Mouse (Mus musculus) midbrain, embryonic 11.5 days (tissue): ENCODE measurements around the gene Rorc. TPM values are rescaled to one million over a fixed set of nuclear protein-coding genes. Genes with fewer than 3 reads are reported as not detected.

ENCODE experiments used
- ATAC-seq: fragments of 200-750 bp; cut with Nextera tagmentation; 2 replicates; pipeline ENCODE4 v1.8.0; 2017; ENCODE audit warnings: moderate TSS enrichment, moderate library complexity; ENCODE audit not compliant: low FRiP score
- DNase-seq: peaks from one replicate; pipeline ENCODE4 v3.0.0; 2015; ENCODE audit warnings: low spot score; ENCODE audit errors: missing footprints
- H3K27ac ChIP-seq: fragments of 300-500 bp; sonication (generic); 2 replicates; pipeline ENCODE4 v1.5.1; 2014; ENCODE audit warnings: low read depth, low read length
- H3K27me3 ChIP-seq: fragments of 300-500 bp; sonication (generic); 2 replicates; pipeline ENCODE4 v1.6.1; 2014; ENCODE audit warnings: mild to moderate bottlenecking, low read length, moderate library complexity, mixed read lengths; ENCODE audit not compliant: control insufficient read depth, insufficient read depth
- H3K36me3 ChIP-seq: fragments of 300-500 bp; sonication (generic); 2 replicates; pipeline ENCODE4 v1.6.1; 2014; ENCODE audit warnings: mild to moderate bottlenecking, low read length, moderate library complexity, mixed read lengths; ENCODE audit not compliant: control insufficient read depth, insufficient read depth
- H3K4me1 ChIP-seq: fragments of 300-500 bp; sonication (generic); 2 replicates; pipeline ENCODE4 v1.6.1; 2014; ENCODE audit warnings: low read length; ENCODE audit not compliant: control insufficient read depth, insufficient read depth
- H3K4me2 ChIP-seq: fragments of 300-500 bp; sonication (generic); 2 replicates; pipeline ENCODE4 v1.6.1; 2014; ENCODE audit warnings: mild to moderate bottlenecking, moderate library complexity
- H3K4me3 ChIP-seq: fragments of 300-500 bp; sonication (generic); 2 replicates; pipeline ENCODE4 v1.5.1; 2014; ENCODE audit warnings: low read depth, low read length
- H3K9ac ChIP-seq: fragments of 300-500 bp; sonication (generic); 2 replicates; pipeline ENCODE4 v1.6.1; 2014; ENCODE audit warnings: low read length
- H3K9me3 ChIP-seq: fragments of 300-500 bp; sonication (generic); 2 replicates; pipeline ENCODE4 v1.6.1; 2016; ENCODE audit warnings: low read length; ENCODE audit not compliant: control insufficient read depth
- WGBS: fragments of 180-500 bp; shearing (Covaris S2); extraction: QIAGEN DNeasy Blood & Tissue Kit; methylation state at CpG from one replicate; pipeline ENCODE4 v1.1.7; 2014; 5-methylcytosine and 5-hydroxymethylcytosine counted together
- polyA plus RNA-seq: library from polyadenylated mRNA; unstranded; fragments of >200 nt; fragmentation: Nextera tagmentation; extraction: Ambion mirVana; gene quantifications from 2 replicates; pipeline ENCODE4 v1.2.1, GENCODE M21; 2014

Gene Rorc
- polyA plus RNA-seq, 1 experiment from 2014 or later, result 0.14 TPM

GRCm38 (mm10) chr3:94372038-94372437 is 556 bp upstream of the Rorc start:
- WGBS, result 0% methylated on average over 3 of the region's 3 CpGs
- no peak overlapping the region for H3K27ac ChIP-seq
- no peaks in the 10 kb centered on the region for H3K36me3 ChIP-seq
- no peak overlapping the region for H3K4me2 ChIP-seq
- no peak for DNase-seq
- no peak overlapping the region for H3K4me3 ChIP-seq
- peak; percentile 28; the same call in 1 of the 2 replicates for ATAC-seq
- H3K4me1 ChIP-seq, result peaks cover 14% of the 10 kb centered on the region
- no peaks in the 10 kb centered on the region for H3K27me3 ChIP-seq
- H3K9me3 ChIP-seq, result no peaks in the 10 kb centered on the region
- H3K9ac ChIP-seq, result no peak overlapping the region

DNA sequence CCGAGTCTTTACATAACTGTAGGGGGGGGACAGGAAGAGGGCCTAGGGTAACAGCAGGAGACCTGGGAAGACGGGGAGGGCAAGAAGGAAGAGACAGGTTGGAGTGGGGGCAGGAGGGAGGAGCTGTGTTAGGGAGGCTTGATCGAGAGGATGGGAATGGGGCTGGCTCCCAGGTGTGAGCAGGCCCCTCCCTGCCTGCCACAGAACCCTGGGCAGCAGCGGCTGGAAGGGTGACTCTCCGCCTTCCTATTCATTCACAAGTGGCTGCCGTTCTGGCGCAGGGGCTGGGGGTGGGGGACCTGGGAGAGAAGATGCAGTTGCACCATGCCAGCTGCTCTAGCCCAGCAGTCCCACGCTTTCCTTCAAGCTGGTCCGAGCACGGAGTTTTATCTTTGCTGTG is 496 bp downstream of the Rorc start:
- ATAC-seq (peak; percentile 43), DNase-seq (no peak)
- H3K27ac ChIP-seq, result no peak overlapping the region
- H3K4me2 ChIP-seq, result peak overlapping the region; percentile 30
- WGBS, result 4% methylated on average over 10 of the region's 10 CpGs
- no peaks in the 10 kb centered on the region for H3K27me3 ChIP-seq
- H3K9ac ChIP-seq, result peak overlapping the region; percentile 33; the same call in 1 of the 2 replicates
- H3K4me1 ChIP-seq, result peaks cover 14% of the 10 kb centered on the region
- no peaks in the 10 kb centered on the region for H3K36me3 ChIP-seq
- no peaks in the 10 kb centered on the region for H3K9me3 ChIP-seq
- H3K4me3 ChIP-seq, result no peak overlapping the region

DNA sequence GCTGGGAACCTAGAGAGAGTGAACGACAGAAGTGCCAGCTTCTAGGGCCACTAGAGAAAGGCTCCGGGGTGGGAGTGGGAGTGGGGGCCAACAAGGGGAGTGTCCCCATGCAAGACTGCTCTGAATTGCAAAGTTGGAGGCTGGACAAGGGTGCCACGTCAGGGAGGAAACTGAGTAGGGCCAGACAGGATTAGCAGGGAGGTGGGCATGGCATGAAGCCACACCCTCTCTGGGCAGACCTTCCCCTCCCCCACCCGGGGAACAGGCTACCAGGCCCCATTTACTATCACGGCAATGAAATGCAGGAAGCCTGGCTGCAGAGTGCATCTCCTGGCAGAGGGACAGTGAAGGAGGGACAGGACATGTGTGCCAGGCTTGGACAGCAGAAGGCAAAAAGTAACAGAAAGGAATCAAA is 1.0 kb downstream of the Rorc start:
- H3K4me2 ChIP-seq, result peak overlapping the region; percentile 30
- ATAC-seq, result peak; percentile 68
- H3K36me3 ChIP-seq, result no peaks in the 10 kb centered on the region
- peaks cover 14% of the 10 kb centered on the region for H3K4me1 ChIP-seq
- H3K9ac ChIP-seq, result 0 out of 2 replicates have a peak overlapping the region, but pooled peaks have one; percentile 5
- no peaks in the 10 kb centered on the region for H3K27me3 ChIP-seq
- no peak overlapping the region for H3K4me3 ChIP-seq
- WGBS, result 2% methylated on average over 5 of the region's 5 CpGs
- H3K9me3 ChIP-seq, result no peaks in the 10 kb centered on the region
- no peak overlapping the region for H3K27ac ChIP-seq
- no peak for DNase-seq

DNA sequence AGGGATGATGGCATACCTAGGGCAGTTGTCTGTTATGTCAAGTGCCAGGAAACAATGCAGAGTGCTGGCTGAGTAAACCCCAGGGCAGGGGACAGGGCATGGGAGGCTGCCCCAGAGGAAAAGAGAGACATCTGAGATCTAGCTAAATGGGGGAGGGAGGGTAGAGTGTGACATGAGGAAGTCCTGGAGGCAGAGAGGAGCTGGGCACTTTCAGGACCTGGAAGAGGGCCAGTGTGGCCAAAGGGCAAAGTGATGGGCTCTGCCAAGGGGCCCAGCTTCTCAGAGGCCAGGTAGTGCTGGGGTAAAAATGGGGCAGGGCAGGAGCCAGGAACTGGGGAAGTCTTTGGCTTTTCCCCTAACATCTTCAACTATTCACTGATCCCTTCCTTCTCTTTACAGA is 2.0 kb downstream of the Rorc start:
- Histone ChIP-seq H3K4me2 (no peak overlapping the region), H3K4me3 (no peak overlapping the region), H3K27me3 (no peaks in the 10 kb centered on the region), H3K27ac (no peak overlapping the region), H3K9me3 (no peaks in the 10 kb centered on the region), H3K36me3 (no peaks in the 10 kb centered on the region), H3K9ac (no peak overlapping the region), H3K4me1 (peaks cover 14% of the 10 kb centered on the region)
- no peak for DNase-seq
- ATAC-seq, result no peak

DNA sequence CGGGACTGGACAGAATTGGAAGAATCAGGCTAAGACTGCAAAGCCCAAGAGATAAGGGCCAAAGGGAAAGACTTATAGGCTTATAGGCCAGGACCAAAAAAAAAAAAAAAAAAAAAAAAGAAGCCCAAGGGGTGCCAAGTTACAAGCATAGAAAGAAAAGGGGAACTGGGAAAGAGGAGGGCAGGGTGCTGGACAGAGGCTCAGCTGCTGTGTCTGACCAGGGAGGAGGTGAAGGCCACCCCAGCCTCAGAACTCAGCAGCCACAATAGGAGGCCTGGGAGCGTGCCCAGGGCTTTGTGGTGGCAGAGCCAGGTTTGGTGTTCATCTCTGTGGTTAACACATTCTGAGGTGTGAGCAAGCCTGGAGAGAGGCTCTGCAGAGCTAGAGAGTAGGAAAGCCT is 2.6 kb downstream of the Rorc start:
- DNase-seq (no peak), ATAC-seq (no peak)
- Histone ChIP-seq H3K9me3 (no peaks in the 10 kb centered on the region), H3K27me3 (no peaks in the 10 kb centered on the region), H3K9ac (no peak overlapping the region), H3K4me2 (no peak overlapping the region), H3K27ac (no peak overlapping the region), H3K36me3 (no peaks in the 10 kb centered on the region), H3K4me1 (peaks cover 14% of the 10 kb centered on the region), H3K4me3 (no peak overlapping the region)
- 78% methylated on average over 2 of the region's 2 CpGs for WGBS

- no peak overlapping the region for H3K4me3 ChIP-seq
- H3K9me3 ChIP-seq, result no peaks in the 10 kb centered on the region
- H3K27me3 ChIP-seq, result no peaks in the 10 kb centered on the region
- peaks cover 14% of the 10 kb centered on the region for H3K4me1 ChIP-seq
- no peak overlapping the region for H3K4me2 ChIP-seq
- 51% methylated on average over 5 of the region's 5 CpGs for WGBS
- DNase-seq (no peak), ATAC-seq (no peak)
- H3K9ac ChIP-seq, result no peak overlapping the region
- H3K36me3 ChIP-seq, result no peaks in the 10 kb centered on the region
- no peak overlapping the region for H3K27ac ChIP-seq
Observed at GRCm38 (mm10) chr3:94375861-94376260, 3.3 kb downstream of the Rorc start.

- H3K4me1 ChIP-seq, result peaks cover 10% of the 10 kb centered on the region
- ATAC-seq (no peak), DNase-seq (no peak)
- no peak overlapping the region for H3K4me2 ChIP-seq
- no peaks in the 10 kb centered on the region for H3K36me3 ChIP-seq
- H3K27me3 ChIP-seq, result no peaks in the 10 kb centered on the region
- H3K4me3 ChIP-seq, result no peak overlapping the region
- H3K9me3 ChIP-seq, result no peaks in the 10 kb centered on the region
- no peak overlapping the region for H3K27ac ChIP-seq
- no peak overlapping the region for H3K9ac ChIP-seq
- 19% methylated on average over 13 of the region's 13 CpGs for WGBS
Observed at GRCm38 (mm10) chr3:94377028-94377923, 4.7 kb downstream of the Rorc start.

DNA sequence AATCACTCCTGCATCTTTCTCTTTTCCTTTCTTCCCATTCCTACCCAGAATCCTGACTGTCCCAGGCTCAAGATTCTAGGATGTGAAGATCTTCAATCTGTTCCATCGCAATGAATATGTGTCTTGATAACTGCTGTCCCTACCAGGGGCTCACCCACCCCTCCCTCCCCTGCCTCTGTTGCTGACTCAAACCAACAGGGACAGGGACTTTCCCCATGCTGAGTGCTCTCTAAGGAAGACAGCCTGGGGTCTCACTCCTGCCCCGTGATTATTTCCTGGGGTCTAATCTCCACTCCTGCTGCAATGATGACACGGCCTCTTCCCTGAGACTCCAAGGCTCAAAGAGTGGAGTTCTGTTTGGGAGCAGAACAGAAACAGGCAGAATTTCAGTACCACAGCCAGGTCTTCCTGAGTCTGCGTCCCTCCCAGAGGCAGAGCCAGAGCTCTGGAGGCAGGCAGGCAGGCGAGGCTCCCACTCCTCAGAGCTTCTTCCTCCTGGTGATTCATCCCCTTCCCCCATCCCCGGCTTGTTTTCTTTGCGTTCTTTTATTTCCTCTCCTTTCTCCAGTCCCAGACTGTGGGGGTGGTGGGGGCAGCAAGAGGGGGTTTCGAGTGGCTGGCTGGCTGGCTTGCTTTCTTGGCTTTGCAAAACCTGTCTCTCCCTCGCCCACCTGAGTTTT is 7.4 kb downstream of the Rorc start:
- ATAC-seq, result no peak
- Histone ChIP-seq H3K36me3 (no peaks in the 10 kb centered on the region), H3K4me1 (no peaks in the 10 kb centered on the region), H3K27me3 (no peaks in the 10 kb centered on the region), H3K9ac (no peak overlapping the region), H3K27ac (no peak overlapping the region), H3K9me3 (no peaks in the 10 kb centered on the region), H3K4me3 (no peak overlapping the region), H3K4me2 (no peak overlapping the region)
- WGBS, result 24% methylated on average over 9 of the region's 9 CpGs
- no peak for DNase-seq

DNA sequence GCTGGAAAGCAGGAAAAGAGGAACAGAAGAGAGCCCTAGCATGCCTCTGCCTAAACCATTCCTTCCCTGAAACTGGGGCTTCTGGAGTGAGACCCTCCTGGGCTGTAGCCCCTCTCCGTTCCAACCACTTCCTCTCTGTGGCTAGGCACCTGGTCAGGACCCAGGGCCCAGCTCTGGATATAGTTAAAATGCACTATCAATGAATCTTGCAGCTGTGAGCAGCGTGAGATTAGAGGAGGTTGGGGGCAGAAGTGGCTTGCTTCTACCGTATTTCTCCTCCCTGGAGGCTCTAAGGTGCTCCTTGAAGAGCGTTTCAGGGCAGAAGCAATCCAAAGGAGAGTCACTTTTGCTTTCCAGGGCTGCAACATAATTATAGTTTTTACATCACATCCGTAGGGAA is 9.7 kb downstream of the Rorc start:
- H3K4me3 ChIP-seq, result no peak overlapping the region
- no peaks in the 10 kb centered on the region for H3K4me1 ChIP-seq
- no peak overlapping the region for H3K9ac ChIP-seq
- WGBS, result 79% methylated on average over 5 of the region's 5 CpGs
- no peak overlapping the region for H3K4me2 ChIP-seq
- no peak overlapping the region for H3K27ac ChIP-seq
- ATAC-seq (no peak), DNase-seq (peak; percentile 68)
- no peaks in the 10 kb centered on the region for H3K36me3 ChIP-seq
- H3K9me3 ChIP-seq, result no peaks in the 10 kb centered on the region
- no peaks in the 10 kb centered on the region for H3K27me3 ChIP-seq
